Mouse (Mus musculus): ENCODE measurements around the gene Pus7. TPM values are rescaled to one million over a fixed set of nuclear protein-coding genes. Genes with fewer than 3 reads are reported as not detected.

Pus7 gene
- polyA plus RNA-seq, 1 experiment from 2014 or later, result 37.2 TPM

GRCm38 (mm10) chr5:23755591-23755990 is 27.9 kb downstream of the Pus7 start:
- Histone ChIP-seq H3K36me3 (ENCODE audit: insufficient read depth) (peaks cover 44% of the 10 kb centered on the region), H3K9me3 (ENCODE audit: low read depth, low read length) (no peaks in the 10 kb centered on the region), H3K27ac (ENCODE audit: low read depth) (no peak overlapping the region), H3K9ac (no peak overlapping the region), H3K27me3 (ENCODE audit: insufficient read depth, low read length) (no peaks in the 10 kb centered on the region), H3K4me2 (no peak overlapping the region), H3K4me3 (ENCODE audit: low read depth, low read length) (no peak overlapping the region), H3K4me1 (ENCODE audit: insufficient read depth) (no peaks in the 10 kb centered on the region)
- no peak for ATAC-seq (ENCODE audit: insufficient read depth)
- DNase-seq, result no peak
- TF ChIP-seq CTCF (IDR thresholded peaks at IDR 0.05; ENCODE audit: low read depth), result no peak
- 97% methylated on average over 9 of the region's 9 CpGs for WGBS

- peak; percentile 15 for DNase-seq
- 61% methylated on average over 2 of the region's 2 CpGs for WGBS
- H3K4me2 ChIP-seq, result no peak overlapping the region
- peaks cover 58% of the 10 kb centered on the region for H3K36me3 ChIP-seq (ENCODE audit: insufficient read depth)
- TF ChIP-seq CTCF (IDR thresholded peaks at IDR 0.05; ENCODE audit: low read depth), result 0 out of 2 replicates have a peak, but pooled peaks have one; percentile 16
- no peak overlapping the region for H3K9ac ChIP-seq
- H3K9me3 ChIP-seq (ENCODE audit: low read depth, low read length), result no peaks in the 10 kb centered on the region
- H3K4me1 ChIP-seq (ENCODE audit: insufficient read depth), result no peaks in the 10 kb centered on the region
- no peak overlapping the region for H3K27ac ChIP-seq (ENCODE audit: low read depth)
- H3K27me3 ChIP-seq (ENCODE audit: insufficient read depth, low read length), result no peaks in the 10 kb centered on the region
- ATAC-seq (ENCODE audit: insufficient read depth), result no peak
- H3K4me3 ChIP-seq (ENCODE audit: low read depth, low read length), result no peak overlapping the region
Measured at GRCm38 (mm10) chr5:23749882-23750281, 33.6 kb downstream of the Pus7 start.

GRCm38 (mm10) chr5:23743261-23743660 is 40.2 kb downstream of the Pus7 start:
- Histone ChIP-seq H3K27ac (ENCODE audit: low read depth) (no peak overlapping the region), H3K27me3 (ENCODE audit: insufficient read depth, low read length) (no peaks in the 10 kb centered on the region), H3K9me3 (ENCODE audit: low read depth, low read length) (no peaks in the 10 kb centered on the region), H3K9ac (no peak overlapping the region), H3K4me2 (no peak overlapping the region), H3K36me3 (ENCODE audit: insufficient read depth) (peaks cover 72% of the 10 kb centered on the region), H3K4me3 (ENCODE audit: low read depth, low read length) (no peak overlapping the region), H3K4me1 (ENCODE audit: insufficient read depth) (no peaks in the 10 kb centered on the region)
- DNase-seq, result no peak
- no peak for TF ChIP-seq CTCF (IDR thresholded peaks at IDR 0.05; ENCODE audit: low read depth)
- WGBS, result 95% methylated on average over 12 of the region's 12 CpGs
- no peak for ATAC-seq (ENCODE audit: insufficient read depth)

DNA sequence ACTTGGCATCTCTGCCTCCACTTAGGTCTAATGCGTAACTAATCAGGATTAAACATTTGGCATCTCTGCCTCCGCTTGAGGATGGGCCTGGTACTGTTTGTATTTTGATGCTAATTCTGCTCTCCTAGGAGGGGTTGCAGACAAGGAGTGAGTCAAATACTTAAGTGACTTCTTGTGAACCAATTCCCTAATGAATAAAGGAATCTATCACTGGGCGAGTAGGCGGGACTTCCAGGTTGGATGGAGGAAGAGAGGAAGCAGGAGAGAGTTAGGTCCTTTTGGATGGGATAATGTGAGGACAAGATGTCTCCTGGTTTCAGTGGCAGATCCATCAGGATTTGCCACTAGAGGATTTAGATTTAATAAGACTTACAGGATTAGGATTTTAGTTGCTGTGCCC is 46.4 kb downstream of the Pus7 start:
- Histone ChIP-seq H3K4me3 (ENCODE audit: low read depth, low read length) (no peak overlapping the region), H3K27me3 (ENCODE audit: insufficient read depth, low read length) (no peaks in the 10 kb centered on the region), H3K9ac (no peak overlapping the region), H3K27ac (ENCODE audit: low read depth) (no peak overlapping the region), H3K9me3 (ENCODE audit: low read depth, low read length) (no peaks in the 10 kb centered on the region), H3K4me1 (ENCODE audit: insufficient read depth) (no peaks in the 10 kb centered on the region), H3K4me2 (no peak overlapping the region), H3K36me3 (ENCODE audit: insufficient read depth) (peaks cover 12% of the 10 kb centered on the region; the same call in 1 of the 2 replicates)
- no peak for TF ChIP-seq CTCF (IDR thresholded peaks at IDR 0.05; ENCODE audit: low read depth)
- 88% methylated on average over 4 of the region's 4 CpGs for WGBS
- ATAC-seq (ENCODE audit: insufficient read depth) (no peak), DNase-seq (no peak)

DNA sequence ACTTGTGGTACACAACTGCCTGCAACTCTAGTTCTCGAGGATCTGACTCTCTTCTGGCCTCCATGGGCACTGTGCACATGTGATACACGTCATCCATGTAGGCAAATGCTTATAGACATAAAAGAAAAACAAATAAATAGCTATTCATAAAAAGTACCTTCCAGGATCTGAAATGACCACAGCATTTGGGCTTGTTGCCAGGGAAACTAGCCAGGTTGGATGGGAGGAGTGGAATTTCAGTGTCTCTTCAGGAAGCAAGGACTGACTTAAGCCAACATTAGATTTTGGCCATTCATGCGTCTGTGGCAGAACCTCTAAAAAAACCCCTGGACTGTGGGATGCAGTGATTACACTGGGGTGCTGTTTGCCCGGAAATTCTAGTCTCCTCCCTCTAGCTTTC is 47.1 kb downstream of the Pus7 start:
- Histone ChIP-seq H3K4me3 (ENCODE audit: low read depth, low read length) (no peak overlapping the region), H3K4me1 (ENCODE audit: insufficient read depth) (no peaks in the 10 kb centered on the region), H3K27ac (ENCODE audit: low read depth) (no peak overlapping the region), H3K4me2 (no peak overlapping the region), H3K27me3 (ENCODE audit: insufficient read depth, low read length) (no peaks in the 10 kb centered on the region), H3K9me3 (ENCODE audit: low read depth, low read length) (no peaks in the 10 kb centered on the region), H3K9ac (no peak overlapping the region), H3K36me3 (ENCODE audit: insufficient read depth) (peaks cover 6% of the 10 kb centered on the region; the same call in 1 of the 2 replicates)
- DNase-seq (no peak), ATAC-seq (ENCODE audit: insufficient read depth) (no peak)
- WGBS, result 68% methylated on average over 4 of the region's 4 CpGs
- TF ChIP-seq CTCF (IDR thresholded peaks at IDR 0.05; ENCODE audit: low read depth), result no peak

- H3K4me2 ChIP-seq, result no peak overlapping the region
- ATAC-seq (ENCODE audit: insufficient read depth), result no peak
Measured at GRCm38 (mm10) chr5:23721956-23722355, 61.6 kb downstream of the Pus7 start.

GRCm38 (mm10) chr5:23718881-23719328 is 64.6 kb downstream of the Pus7 start:
- DNase-seq, result no peak
- no peak for ATAC-seq (ENCODE audit: insufficient read depth)
- Histone ChIP-seq H3K4me3 (ENCODE audit: low read depth, low read length) (no peak overlapping the region), H3K36me3 (ENCODE audit: insufficient read depth) (no peaks in the 10 kb centered on the region), H3K4me2 (no peak overlapping the region), H3K27me3 (ENCODE audit: insufficient read depth, low read length) (no peaks in the 10 kb centered on the region), H3K27ac (ENCODE audit: low read depth) (no peak overlapping the region), H3K9ac (no peak overlapping the region), H3K4me1 (ENCODE audit: insufficient read depth) (no peaks in the 10 kb centered on the region), H3K9me3 (ENCODE audit: low read depth, low read length) (no peaks in the 10 kb centered on the region)
- TF ChIP-seq CTCF (IDR thresholded peaks at IDR 0.05; ENCODE audit: low read depth), result no peak
- WGBS, result 79% methylated on average over 4 of the region's 4 CpGs

More at GRCm38 (mm10) chr5:23721956-23722355, 61.6 kb downstream of the Pus7 start:
- Histone ChIP-seq H3K27me3 (ENCODE audit: insufficient read depth, low read length) (no peaks in the 10 kb centered on the region), H3K27ac (ENCODE audit: low read depth) (no peak overlapping the region), H3K4me1 (ENCODE audit: insufficient read depth) (no peaks in the 10 kb centered on the region), H3K4me3 (ENCODE audit: low read depth, low read length) (no peak overlapping the region), H3K36me3 (ENCODE audit: insufficient read depth) (no peaks in the 10 kb centered on the region), H3K9me3 (ENCODE audit: low read depth, low read length) (no peaks in the 10 kb centered on the region; the same call in 1 of the 2 replicates), H3K9ac (no peak overlapping the region)
- TF ChIP-seq CTCF (IDR thresholded peaks at IDR 0.05; ENCODE audit: low read depth), result no peak
- DNase-seq, result no peak
- WGBS, result 88% methylated on average over 2 of the region's 2 CpGs

DNA sequence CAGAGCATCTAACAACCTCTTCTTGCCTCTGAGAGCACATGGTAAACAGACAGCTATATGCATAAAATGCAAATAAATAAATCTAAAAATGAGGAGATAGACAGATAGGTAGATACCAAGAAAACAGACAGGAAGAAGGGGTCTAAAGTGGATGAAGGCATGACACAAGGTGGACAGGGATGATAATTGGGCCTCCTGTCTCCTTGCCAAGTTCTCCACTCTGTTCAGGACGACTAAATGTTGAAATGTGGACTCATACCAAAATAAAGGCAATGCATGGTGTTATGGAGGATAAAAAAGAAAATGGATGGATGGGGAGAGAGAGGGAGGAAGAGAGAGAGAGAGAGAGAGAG is 65.4 kb downstream of the Pus7 start:
- no peak overlapping the region for H3K4me3 ChIP-seq (ENCODE audit: low read depth, low read length)
- no peak overlapping the region for H3K9ac ChIP-seq
- DNase-seq (no peak), ATAC-seq (ENCODE audit: insufficient read depth) (no peak)
- WGBS, result 44% methylated on average over 1 of the region's 1 CpGs
- H3K36me3 ChIP-seq (ENCODE audit: insufficient read depth), result no peaks in the 10 kb centered on the region
- H3K4me1 ChIP-seq (ENCODE audit: insufficient read depth), result no peaks in the 10 kb centered on the region
- H3K9me3 ChIP-seq (ENCODE audit: low read depth, low read length), result no peaks in the 10 kb centered on the region
- H3K27ac ChIP-seq (ENCODE audit: low read depth), result no peak overlapping the region
- no peak overlapping the region for H3K4me2 ChIP-seq
- TF ChIP-seq CTCF (IDR thresholded peaks at IDR 0.05; ENCODE audit: low read depth), result no peak
- H3K27me3 ChIP-seq (ENCODE audit: insufficient read depth, low read length), result no peaks in the 10 kb centered on the region
